Mouse (Mus musculus): Measurements from ENCODE around the gene Wnt7a. TPM values are rescaled to one million over a fixed set of nuclear protein-coding genes. Genes with fewer than 3 reads are reported as not detected.

The Wnt7a gene
- total RNA-seq, 4 experiments from 2014 or later, result not detected

DNA sequence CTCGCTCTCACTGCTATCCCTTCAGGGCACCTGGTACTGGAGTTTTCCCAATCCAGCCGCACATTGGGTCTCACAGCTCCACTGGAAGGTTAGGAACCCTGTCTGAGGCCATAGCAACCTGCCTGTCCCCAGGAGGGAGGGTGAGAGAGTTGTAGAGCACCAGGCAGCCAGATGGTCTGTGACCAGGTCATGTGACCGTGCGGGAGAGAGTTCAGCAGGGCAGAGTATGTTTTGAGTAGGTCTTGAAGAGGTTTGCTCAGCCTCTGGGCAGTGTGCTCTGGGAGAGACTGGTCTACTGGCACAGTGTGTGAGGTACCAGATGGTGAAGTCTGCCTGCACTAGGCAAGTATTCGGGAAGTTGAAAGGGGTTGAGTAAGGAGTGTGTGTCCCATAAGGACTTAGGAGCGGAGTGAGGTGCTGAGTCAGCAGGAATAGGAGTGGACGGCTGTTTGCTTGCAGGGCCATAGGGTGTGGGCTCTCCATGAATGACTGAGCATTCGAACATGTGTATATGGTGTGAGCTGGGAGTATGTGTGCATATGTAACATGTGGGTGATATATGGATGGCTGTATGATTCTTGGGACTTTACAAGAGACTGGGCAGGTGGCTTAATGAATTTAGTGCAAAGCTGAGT, 71.4 kb downstream of the Wnt7a start:
- no peak for DNase-seq

DNA sequence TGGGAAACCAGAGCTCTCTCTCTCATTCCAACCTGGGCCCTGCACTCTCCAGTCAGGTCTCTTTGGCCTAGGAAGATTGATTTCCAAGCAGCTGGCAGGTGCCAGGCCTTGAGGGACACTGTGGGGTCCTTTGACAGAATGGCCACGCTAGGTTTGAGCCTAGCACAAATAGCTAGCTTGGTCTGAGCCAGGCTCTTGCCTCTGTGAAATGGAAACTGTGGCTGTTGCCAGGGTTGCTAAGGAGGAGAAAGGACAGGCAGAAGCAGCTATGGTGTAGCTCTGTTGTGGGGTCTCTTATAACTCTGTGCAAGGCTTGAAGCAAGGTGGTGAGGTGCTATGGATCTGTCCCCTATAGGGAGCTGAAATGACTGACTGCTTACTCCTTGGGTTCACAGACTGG, 75.7 kb downstream of the Wnt7a start:
- DNase-seq, result no peak

DNA sequence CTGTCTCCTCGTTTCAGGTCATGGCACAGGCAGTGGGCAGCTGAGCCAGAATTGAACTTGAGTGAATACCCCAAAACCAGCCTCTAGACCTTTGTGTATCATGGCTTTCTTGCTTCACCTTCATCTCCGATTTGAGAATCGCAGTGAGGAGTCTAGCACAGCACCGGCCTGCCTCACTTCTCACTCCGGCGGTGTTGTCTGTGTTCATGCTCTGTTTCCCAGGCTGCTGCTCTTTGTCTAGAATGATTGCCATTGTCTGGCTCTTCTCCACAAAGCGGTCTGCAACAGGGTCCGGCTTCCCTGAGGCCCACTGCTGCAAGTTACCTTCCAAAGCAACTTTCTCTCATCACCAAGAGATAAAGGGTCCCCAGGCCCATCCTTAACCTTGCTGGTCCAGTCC, 79.3 kb downstream of the Wnt7a start:
- no peak for DNase-seq

DNA sequence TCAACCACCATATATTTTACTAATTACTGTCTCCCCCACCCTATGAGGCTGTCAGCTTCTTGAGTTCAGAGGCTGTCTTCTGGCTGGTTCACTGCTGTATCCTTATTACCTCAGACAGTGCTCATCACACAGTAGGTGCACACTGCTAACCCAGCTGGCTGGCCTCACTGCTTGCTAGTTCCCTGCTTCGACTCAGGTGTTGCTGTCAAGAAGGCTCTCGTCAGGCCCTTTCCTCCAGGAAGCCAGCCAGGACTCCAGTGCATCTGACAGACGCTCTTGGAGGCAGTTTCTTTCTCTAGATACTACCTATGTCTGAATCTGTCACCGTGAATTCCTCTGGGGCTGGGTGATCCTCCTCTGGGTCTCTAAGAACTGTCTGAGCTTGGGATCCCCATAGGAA, 85.6 kb downstream of the Wnt7a start:
- no peak for DNase-seq

DNA sequence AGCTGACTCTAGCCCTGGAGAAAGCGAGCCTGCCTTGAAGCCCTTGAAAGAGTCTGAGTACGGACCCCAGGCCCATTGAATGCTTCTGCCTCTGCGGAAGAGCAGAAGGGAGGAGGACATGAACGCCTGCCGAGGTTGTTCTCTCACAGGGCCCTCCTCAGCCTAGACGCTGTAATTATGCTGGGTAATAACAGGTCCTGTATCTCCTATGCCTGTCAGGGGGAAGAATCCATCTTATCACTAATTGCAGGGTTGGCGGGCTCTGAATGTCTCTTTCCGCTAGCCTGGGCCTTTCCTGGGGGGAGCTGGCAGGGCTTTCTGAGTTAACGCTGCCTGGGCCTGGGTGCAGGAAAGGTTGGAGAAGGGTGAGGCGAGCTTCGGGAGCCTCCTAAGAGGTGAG, 86.4 kb downstream of the Wnt7a start:
- no peak for DNase-seq

DNA sequence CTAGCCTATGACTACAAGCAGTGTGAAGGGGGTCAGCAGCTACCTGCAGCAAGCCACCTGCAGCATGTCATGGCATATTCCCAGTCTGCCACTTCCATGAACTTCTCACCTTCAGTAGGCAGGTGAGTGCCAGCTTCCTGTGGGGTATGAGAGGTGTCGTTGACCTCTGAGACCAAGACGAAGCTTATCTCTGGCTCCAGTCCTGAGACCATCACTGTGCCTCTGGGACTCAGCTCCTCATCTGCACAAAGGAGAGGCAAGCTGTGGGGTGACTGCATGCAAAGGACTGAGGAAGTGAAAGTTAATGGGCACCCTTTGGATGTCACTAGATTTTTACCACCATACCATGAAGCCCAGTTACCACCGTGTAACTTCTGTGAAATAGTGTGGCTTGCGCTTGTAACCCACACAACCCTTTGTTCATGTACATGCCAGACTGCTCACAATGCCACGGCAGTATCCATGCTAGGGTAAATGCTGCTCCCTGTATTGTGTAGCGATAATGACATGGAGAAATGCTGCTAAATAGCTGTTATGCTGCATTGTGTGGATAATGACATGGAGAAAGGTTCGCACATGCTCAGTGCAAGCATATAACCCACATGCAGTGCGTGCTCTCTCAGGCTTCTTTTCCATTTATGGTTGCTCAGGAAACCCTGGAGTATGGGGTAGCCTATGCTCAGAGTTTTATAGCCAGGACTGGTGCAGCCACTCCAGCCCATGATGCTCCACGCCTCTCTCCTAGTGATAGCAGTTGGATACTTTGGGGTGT, 89.0 kb downstream of the Wnt7a start:
- no peak for DNase-seq

Other genes with a start within 250 kb of the Wnt7a start
- gene Fbln2, start 198.9 kb downstream of the Wnt7a start, total RNA-seq (2022), result 10 to 100 TPM in 3 of 4 experiments, 1 to 10 TPM in 1; 8.8 to 24.6 (median 14.7) TPM
- 10 to 100 TPM; 16.6 to 19.3 (median 18.2) TPM for gene Chchd4, start 62.2 kb upstream of the Wnt7a start, total RNA-seq (2022)
- 10 to 100 TPM; 46.0 to 70.9 (median 60.9) TPM for gene Tmem43, start 62.3 kb upstream of the Wnt7a start, total RNA-seq (2022)
- gene Xpc, start 104.5 kb upstream of the Wnt7a start, total RNA-seq (2022), result 10 to 100 TPM; 19.6 to 24.0 (median 22.6) TPM
- gene Lsm3, start 104.6 kb upstream of the Wnt7a start, total RNA-seq (2022), result 10 to 100 TPM; 29.6 to 42.9 (median 37.4) TPM